In the genomic region with DNA sequence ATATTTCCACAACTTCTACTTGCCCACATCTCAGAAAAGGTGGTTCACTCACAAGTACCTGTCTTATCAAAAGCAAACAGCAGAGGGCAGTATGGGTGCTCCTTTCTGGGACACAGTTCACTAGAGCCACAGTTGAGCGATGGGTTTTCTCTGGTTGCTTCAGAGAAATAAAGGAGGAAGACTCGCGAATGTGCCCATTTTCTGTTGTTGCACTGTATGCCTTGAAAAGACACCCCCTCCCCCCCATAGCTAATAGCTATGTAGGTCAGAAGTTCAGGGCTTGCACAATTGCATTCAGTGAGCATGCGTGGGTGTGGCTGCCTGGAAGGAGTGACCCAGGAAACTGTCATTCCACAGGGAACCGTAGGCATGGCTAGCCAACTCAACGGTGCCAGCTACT, we compare ENCODE assay signal across 8 mouse cellular contexts. TPM values are rescaled to one million over a fixed set of nuclear protein-coding genes. Genes with fewer than 3 reads are reported as not detected.
A peak's percentile ranks its signal among the peaks of the same experiment; 100 is the strongest.
DNase-seq lines count a peak whose midpoint lies in the region; ATAC-seq and TF ChIP-seq lines count a peak whose summit lies in the region.

No protein-coding gene starts in this region.

- no peak overlapping the region for H3K27ac ChIP-seq in heart, embryonic 13.5 days (replicated peaks)
- H3K27ac ChIP-seq in kidney, postnatal 0 days, result no peak overlapping the region
- H3K27ac ChIP-seq in liver, embryonic 11.5 days (ENCODE audit: low read depth, low read length), result no peak overlapping the region
- no peak overlapping the region for H3K27ac ChIP-seq in stomach, embryonic 14.5 days (ENCODE audit: low read length)

- peaks cover 4% of the 10 kb centered on the region for H3K4me1 ChIP-seq in heart, embryonic 13.5 days
- no peaks in the 10 kb centered on the region for H3K4me1 ChIP-seq in kidney, postnatal 0 days (replicated peaks; ENCODE audit: insufficient read depth, low read length)
- H3K4me1 ChIP-seq in liver, embryonic 11.5 days (replicated peaks; ENCODE audit: control insufficient read depth, insufficient read depth, low read length), result 0 out of 2 replicates have a peak, but pooled peaks cover 2% of the 10 kb centered on the region
- H3K4me1 ChIP-seq in stomach, embryonic 14.5 days (ENCODE audit: control insufficient read depth, insufficient read depth, low read length), result no peaks in the 10 kb centered on the region

- peak; percentile 50 for DNase-seq in CD4-positive helper T cell, adult 2 months (ENCODE audit: low read depth, low spot score)
- peak; percentile 88 for DNase-seq in brain, embryonic 14.5 days (ENCODE audit: low read depth)
- DNase-seq in fat pad, adult 2 months (ENCODE audit: extremely low read depth, low read depth, low spot score), result peak; percentile 67
- DNase-seq in kidney, postnatal 0 days (ENCODE audit: low spot score), result peak; percentile 90
- peak; percentile 51 for DNase-seq in liver, embryonic 11.5 days (ENCODE audit: low spot score)
- peak; percentile 80 for DNase-seq in naive thymus-derived CD4-positive, alpha-beta T cell, adult 2 months (ENCODE audit: low read depth)

- ATAC-seq in heart, embryonic 13.5 days (ENCODE audit: extremely low read depth, insufficient number of reproducible peaks, low FRiP score, low TSS enrichment), result no peak
- ATAC-seq in kidney, postnatal 0 days (replicated peaks; ENCODE audit: low FRiP score, low read depth), result peak; percentile 66
- peak; percentile 45 for ATAC-seq in liver, embryonic 11.5 days (replicated peaks; ENCODE audit: low FRiP score)
- ATAC-seq in stomach, embryonic 14.5 days (ENCODE audit: insufficient number of reproducible peaks, insufficient read depth, low FRiP score, low read depth), result peak; percentile 65; the same call in 1 of the 2 replicates

- no peaks in the 10 kb centered on the region for H3K27me3 ChIP-seq in heart, embryonic 13.5 days (replicated peaks)
- no peaks in the 10 kb centered on the region for H3K27me3 ChIP-seq in kidney, postnatal 0 days (ENCODE audit: insufficient read depth, low read length)
- no peaks in the 10 kb centered on the region for H3K27me3 ChIP-seq in liver, embryonic 11.5 days (replicated peaks; ENCODE audit: control insufficient read depth, insufficient read depth, low read length)
- no peaks in the 10 kb centered on the region for H3K27me3 ChIP-seq in stomach, embryonic 14.5 days (ENCODE audit: control insufficient read depth, insufficient read depth, low read length)

- no peak for TF ChIP-seq POLR2A in brain, embryonic 14.5 days (IDR thresholded peaks at IDR 0.05; ENCODE audit: borderline replicate concordance, extremely low read depth, insufficient read depth, insufficient read length, poor library complexity, severe bottlenecking)

- no peak overlapping the region for H3K9ac ChIP-seq in heart, embryonic 13.5 days
- H3K9ac ChIP-seq in kidney, postnatal 0 days (ENCODE audit: low read depth, low read length), result no peak overlapping the region
- no peak overlapping the region for H3K9ac ChIP-seq in liver, embryonic 11.5 days (ENCODE audit: low read depth, low read length)
- H3K9ac ChIP-seq in stomach, embryonic 14.5 days (replicated peaks; ENCODE audit: low read depth, low read length), result no peak overlapping the region

- peak overlapping the region; percentile 29 for H3K4me3 ChIP-seq in heart, embryonic 13.5 days
- H3K4me3 ChIP-seq in kidney, postnatal 0 days (replicated peaks; ENCODE audit: low read depth, low read length), result no peak overlapping the region
- H3K4me3 ChIP-seq in liver, embryonic 11.5 days (ENCODE audit: low read depth, low read length), result no peak overlapping the region
- no peak overlapping the region for H3K4me3 ChIP-seq in stomach, embryonic 14.5 days (ENCODE audit: low read depth, low read length)

- TF ChIP-seq CTCF in brain, embryonic 14.5 days (IDR thresholded peaks at IDR 0.05; ENCODE audit: borderline replicate concordance, extremely low read depth, insufficient read depth, insufficient read length), result peak; percentile 81
- peak; percentile 97 for TF ChIP-seq CTCF in kidney, postnatal 0 days (IDR thresholded peaks at IDR 0.05; ENCODE audit: low read depth)

- no peaks in the 10 kb centered on the region for H3K36me3 ChIP-seq in heart, embryonic 13.5 days
- H3K36me3 ChIP-seq in kidney, postnatal 0 days (ENCODE audit: insufficient read depth, low read length), result no peaks in the 10 kb centered on the region
- H3K36me3 ChIP-seq in liver, embryonic 11.5 days (ENCODE audit: control insufficient read depth, insufficient read depth, low read length), result no peaks in the 10 kb centered on the region
- no peaks in the 10 kb centered on the region for H3K36me3 ChIP-seq in stomach, embryonic 14.5 days (ENCODE audit: control insufficient read depth, insufficient read depth, low read length)

- peak overlapping the region; percentile 60 for H3K4me2 ChIP-seq in heart, embryonic 13.5 days
- peak overlapping the region; percentile 28 for H3K4me2 ChIP-seq in kidney, postnatal 0 days (ENCODE audit: low read length)
- peak overlapping the region; percentile 24; the same call in 1 of the 2 replicates for H3K4me2 ChIP-seq in liver, embryonic 11.5 days
- 0 out of 2 replicates have a peak overlapping the region, but pooled peaks have one; percentile 17 for H3K4me2 ChIP-seq in stomach, embryonic 14.5 days (replicated peaks; ENCODE audit: low read depth, low read length)

- 26% methylated on average over 6 of the region's 6 CpGs for WGBS in heart, embryonic 13.5 days
- 5% methylated on average over 6 of the region's 6 CpGs for WGBS in kidney, postnatal 0 days
- WGBS in liver, embryonic 11.5 days, result 22% methylated on average over 6 of the region's 6 CpGs
- 20% methylated on average over 6 of the region's 6 CpGs for WGBS in stomach, embryonic 14.5 days

- no peaks in the 10 kb centered on the region for H3K9me3 ChIP-seq in heart, embryonic 13.5 days
- H3K9me3 ChIP-seq in kidney, postnatal 0 days (replicated peaks; ENCODE audit: low read length), result no peaks in the 10 kb centered on the region
- no peaks in the 10 kb centered on the region for H3K9me3 ChIP-seq in liver, embryonic 11.5 days (ENCODE audit: control insufficient read depth, low read length)
- H3K9me3 ChIP-seq in stomach, embryonic 14.5 days (ENCODE audit: control insufficient read depth, low read depth, low read length), result no peaks in the 10 kb centered on the region

RNA-seq across cellular contexts. Expression of gene Slc44a1, which starts 55.5 kb away (rescaled TPM):
- 11.0 and 13.9 TPM in 2 replicates for polyA plus RNA-seq in brain, embryonic 14.5 days (2012; rRNA removed)
- 17.0 and 17.1 TPM in 2 replicates for polyA plus RNA-seq in heart, embryonic 13.5 days (2015; fragmentation: Nextera tagmentation; extraction: Ambion mirVana)
- 43.4 and 44.1 TPM in 2 replicates for polyA plus RNA-seq in kidney, postnatal 0 days (2015; fragmentation: Nextera tagmentation; extraction: Ambion mirVana)
- polyA plus RNA-seq in liver, embryonic 11.5 days (2014; fragmentation: Nextera tagmentation; extraction: Ambion mirVana), result 19.2 and 20.8 TPM in 2 replicates
- polyA plus RNA-seq in stomach, embryonic 14.5 days (2014; fragmentation: Nextera tagmentation; extraction: Ambion mirVana), result 39.4 and 60.7 TPM in 2 replicates
